Mouse (Mus musculus) E14TG2a.4 (cell line): ENCODE measurements around the gene Ush2a.

Source experiments
- CTCF ChIP-seq: conservative IDR thresholded peaks from 2 replicates; pipeline ENCODE4 v1.5.1; 2014; ENCODE audit warnings: low read length
- NANOG ChIP-seq: IDR thresholded peaks from 2 replicates; pipeline ENCODE4 v1.6.1; 2014; ENCODE audit warnings: borderline replicate concordance, low read length, mixed read lengths

DNA sequence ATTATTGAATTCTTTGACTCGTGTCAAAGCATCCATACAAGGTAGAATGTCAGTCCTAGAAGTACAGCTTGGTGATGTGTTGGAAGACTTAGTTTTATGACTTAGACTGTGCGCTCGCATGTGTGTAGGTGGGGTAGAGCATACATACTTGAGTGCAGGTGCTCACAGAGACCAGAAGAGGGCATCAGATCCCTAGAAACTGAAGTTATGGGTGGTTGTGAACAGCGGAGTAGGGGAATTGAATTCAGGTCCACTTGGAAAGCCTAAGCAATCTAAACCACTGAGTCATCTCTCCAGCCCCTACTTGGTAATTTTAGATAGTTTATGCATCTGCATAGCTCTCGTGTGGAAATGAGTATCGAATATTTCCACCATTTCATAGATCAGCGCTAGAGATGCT lies 59.7 kb downstream of the Ush2a start:
- TF ChIP-seq CTCF (peak; percentile 41; the same call in 1 of the 2 replicates), NANOG (no peak)
